Mouse (Mus musculus): Measurements from ENCODE around the gene S100a8. TPM values are rescaled to one million over a fixed set of nuclear protein-coding genes. Genes with fewer than 3 reads are reported as not detected.

Gene S100a8
- polyA plus RNA-seq, 2 experiments = 10.2 to 34.9 TPM

DNA sequence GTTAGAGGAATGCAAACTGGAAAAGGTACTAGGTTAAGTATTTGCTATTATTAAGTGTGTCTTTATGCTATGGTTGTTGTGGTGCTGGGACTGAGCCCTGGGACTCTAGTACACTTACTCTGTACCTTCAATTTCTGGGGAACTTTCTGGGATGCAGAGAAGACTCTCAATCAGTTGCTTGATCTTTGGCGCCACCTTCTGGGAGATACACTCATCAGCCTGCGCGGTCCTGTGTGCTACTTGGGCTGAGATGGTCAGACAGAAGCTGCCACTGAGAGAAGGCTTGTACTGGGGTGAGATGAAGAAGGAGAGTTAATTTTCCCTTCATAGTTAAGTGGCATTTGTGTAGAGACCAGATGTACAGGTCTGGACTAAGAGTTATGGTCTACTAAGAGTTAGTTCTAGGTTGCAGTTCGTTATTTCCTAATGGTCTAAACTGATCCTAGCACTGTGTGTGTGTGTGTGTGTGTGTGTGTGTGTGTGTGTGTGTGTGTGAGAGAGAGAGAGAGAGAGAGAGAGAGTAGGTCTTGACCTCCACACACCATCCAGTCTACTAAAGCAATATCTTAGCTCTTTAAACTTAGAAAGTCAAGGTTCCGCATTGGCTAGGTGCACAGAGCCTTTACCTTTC lies 15.8 kb upstream of the S100a8 start:
- Histone ChIP-seq H3K9ac (ENCODE audit: low read depth, low read length, severe bottlenecking) (no peak overlapping the region), H3K9me3 (ENCODE audit: control insufficient read depth, low read length) (no peaks in the 10 kb centered on the region), H3K4me1 (ENCODE audit: control insufficient read depth, insufficient read depth, low read length) (no peaks in the 10 kb centered on the region), H3K4me3 (replicated peaks; ENCODE audit: low read length) (no peak overlapping the region), H3K27me3 (ENCODE audit: control insufficient read depth, insufficient read depth, low read length) (no peaks in the 10 kb centered on the region), H3K36me3 (ENCODE audit: control insufficient read depth, insufficient read depth, low read length) (no peaks in the 10 kb centered on the region), H3K4me2 (replicated peaks; ENCODE audit: low read depth, low read length, severe bottlenecking) (no peak overlapping the region), H3K27ac (replicated peaks; ENCODE audit: low read depth, low read length) (no peak overlapping the region)
- no peak for TF ChIP-seq POLR2A (IDR thresholded peaks at IDR 0.05; ENCODE audit: borderline replicate concordance, extremely low read depth, insufficient read depth, insufficient read length)
- 36% methylated on average over 5 of the region's 5 CpGs for WGBS
- DNase-seq (ENCODE audit: low spot score) = peak; percentile 91
- ATAC-seq (ENCODE audit: low FRiP score, low read depth) = peak; percentile 78; the same call in 1 of the 2 replicates

DNA sequence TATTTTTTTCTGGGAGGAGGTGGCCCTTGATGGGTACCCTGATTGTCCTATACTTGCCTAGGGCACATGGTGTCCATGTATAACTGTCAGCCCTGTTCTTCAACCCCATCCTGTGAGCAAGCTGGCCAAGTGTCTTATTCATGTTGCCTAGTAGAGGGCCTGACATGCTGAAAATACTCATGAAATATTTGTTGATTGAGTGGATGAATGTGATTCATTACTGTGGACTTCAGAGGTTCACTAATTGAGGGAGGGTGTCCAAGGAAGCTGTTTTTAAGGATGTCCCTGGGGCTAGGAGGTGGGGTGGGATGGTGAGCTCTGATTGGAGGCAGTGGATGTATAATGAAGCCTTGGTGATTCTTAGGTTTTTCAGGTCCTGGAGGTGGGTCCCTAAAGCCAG lies 15.1 kb upstream of the S100a8 start, which contains the start of gene S100a7a:
Gene S100a7a (plus strand): TSS at position 301 of the 400 bp plus-strand sequence.
- no peaks in the 10 kb centered on the region for H3K4me1 ChIP-seq (ENCODE audit: control insufficient read depth, insufficient read depth, low read length)
- no peak for DNase-seq (ENCODE audit: low spot score)
- no peak within 1 kb of the TSS for H3K4me3 ChIP-seq (replicated peaks; ENCODE audit: low read length)
- no peak for ATAC-seq (ENCODE audit: low FRiP score, low read depth)
- H3K4me2 ChIP-seq (replicated peaks; ENCODE audit: low read depth, low read length, severe bottlenecking) = no peak within 1 kb of the TSS
- TF ChIP-seq POLR2A (IDR thresholded peaks at IDR 0.05; ENCODE audit: borderline replicate concordance, extremely low read depth, insufficient read depth, insufficient read length) = no peak
- no peaks in the 10 kb centered on the region for H3K27me3 ChIP-seq (ENCODE audit: control insufficient read depth, insufficient read depth, low read length)
- no peaks in the 10 kb centered on the region for H3K36me3 ChIP-seq (ENCODE audit: control insufficient read depth, insufficient read depth, low read length)
- H3K27ac ChIP-seq (replicated peaks; ENCODE audit: low read depth, low read length) = no peak within 1 kb of the TSS
- no peaks in the 10 kb centered on the region for H3K9me3 ChIP-seq (ENCODE audit: control insufficient read depth, low read length)
- H3K9ac ChIP-seq (ENCODE audit: low read depth, low read length, severe bottlenecking) = no peak within 1 kb of the TSS

DNA sequence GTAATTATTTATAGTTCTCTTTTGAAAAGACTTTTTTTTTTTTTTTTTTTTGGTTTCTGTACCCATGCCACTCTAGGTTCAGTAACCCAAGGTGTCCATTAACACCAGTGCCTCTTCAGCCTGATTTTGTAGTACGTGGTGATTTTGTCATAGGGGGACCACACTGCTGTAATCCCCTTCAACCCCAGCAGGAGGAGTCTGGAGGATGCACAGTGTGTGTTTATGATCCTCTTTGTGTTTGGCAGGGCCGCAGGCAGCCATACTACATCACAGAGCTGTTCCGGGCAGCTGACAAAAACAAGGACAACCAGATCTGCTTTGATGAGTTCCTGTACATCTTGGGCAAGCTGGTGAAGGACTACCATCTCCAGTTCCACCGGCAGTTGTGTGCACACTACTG lies 11.4 kb upstream of the S100a8 start:
- Histone ChIP-seq H3K27ac (replicated peaks; ENCODE audit: low read depth, low read length) (no peak overlapping the region), H3K4me1 (ENCODE audit: control insufficient read depth, insufficient read depth, low read length) (no peaks in the 10 kb centered on the region), H3K36me3 (ENCODE audit: control insufficient read depth, insufficient read depth, low read length) (no peaks in the 10 kb centered on the region), H3K4me3 (replicated peaks; ENCODE audit: low read length) (no peak overlapping the region), H3K9ac (ENCODE audit: low read depth, low read length, severe bottlenecking) (no peak overlapping the region), H3K9me3 (ENCODE audit: control insufficient read depth, low read length) (no peaks in the 10 kb centered on the region), H3K4me2 (replicated peaks; ENCODE audit: low read depth, low read length, severe bottlenecking) (no peak overlapping the region), H3K27me3 (ENCODE audit: control insufficient read depth, insufficient read depth, low read length) (no peaks in the 10 kb centered on the region)
- ATAC-seq (ENCODE audit: low FRiP score, low read depth) (no peak), DNase-seq (ENCODE audit: low spot score) (no peak)
- TF ChIP-seq POLR2A (IDR thresholded peaks at IDR 0.05; ENCODE audit: borderline replicate concordance, extremely low read depth, insufficient read depth, insufficient read length) = no peak
- 73% methylated on average over 4 of the region's 4 CpGs for WGBS

DNA sequence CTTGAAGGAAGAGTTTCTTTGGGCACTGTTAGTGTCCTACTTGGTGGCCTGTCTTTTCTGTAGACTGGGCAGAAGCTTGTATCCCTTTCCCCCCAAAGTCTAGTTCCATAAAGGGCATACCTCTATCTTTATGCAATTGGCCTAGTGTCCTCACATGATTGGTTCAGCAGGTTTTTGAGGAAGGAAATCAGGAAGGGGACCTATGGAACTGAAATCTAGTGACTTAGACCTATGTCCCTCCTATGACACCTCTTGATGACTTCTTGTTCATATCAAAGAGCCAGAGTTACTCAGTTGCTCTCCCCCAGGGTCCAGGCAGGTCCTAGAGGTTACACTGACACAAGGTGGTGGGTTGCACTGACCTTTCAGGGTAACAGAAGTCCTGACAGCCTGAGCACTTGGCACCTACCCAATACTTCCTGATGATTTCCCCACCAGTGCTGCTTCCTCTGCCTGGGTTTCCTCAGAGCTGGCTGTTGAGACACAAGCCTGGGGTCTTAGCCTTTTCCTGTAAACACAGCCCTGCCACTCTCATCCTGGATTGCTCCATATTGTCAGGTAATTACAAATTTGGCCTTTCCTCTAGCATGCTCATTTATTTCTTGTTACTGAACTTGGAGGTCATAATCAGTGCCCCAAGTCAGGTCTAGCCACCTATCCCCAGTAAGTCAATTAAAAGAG lies 9.3 kb upstream of the S100a8 start:
- ATAC-seq (ENCODE audit: low FRiP score, low read depth) (no peak), DNase-seq (ENCODE audit: low spot score) (no peak)
- Histone ChIP-seq H3K9me3 (ENCODE audit: control insufficient read depth, low read length) (no peaks in the 10 kb centered on the region), H3K4me1 (ENCODE audit: control insufficient read depth, insufficient read depth, low read length) (no peaks in the 10 kb centered on the region), H3K9ac (ENCODE audit: low read depth, low read length, severe bottlenecking) (no peak overlapping the region), H3K27ac (replicated peaks; ENCODE audit: low read depth, low read length) (no peak overlapping the region), H3K4me2 (replicated peaks; ENCODE audit: low read depth, low read length, severe bottlenecking) (no peak overlapping the region), H3K36me3 (ENCODE audit: control insufficient read depth, insufficient read depth, low read length) (no peaks in the 10 kb centered on the region), H3K4me3 (replicated peaks; ENCODE audit: low read length) (no peak overlapping the region), H3K27me3 (ENCODE audit: control insufficient read depth, insufficient read depth, low read length) (no peaks in the 10 kb centered on the region)
- TF ChIP-seq POLR2A (IDR thresholded peaks at IDR 0.05; ENCODE audit: borderline replicate concordance, extremely low read depth, insufficient read depth, insufficient read length) = no peak

DNA sequence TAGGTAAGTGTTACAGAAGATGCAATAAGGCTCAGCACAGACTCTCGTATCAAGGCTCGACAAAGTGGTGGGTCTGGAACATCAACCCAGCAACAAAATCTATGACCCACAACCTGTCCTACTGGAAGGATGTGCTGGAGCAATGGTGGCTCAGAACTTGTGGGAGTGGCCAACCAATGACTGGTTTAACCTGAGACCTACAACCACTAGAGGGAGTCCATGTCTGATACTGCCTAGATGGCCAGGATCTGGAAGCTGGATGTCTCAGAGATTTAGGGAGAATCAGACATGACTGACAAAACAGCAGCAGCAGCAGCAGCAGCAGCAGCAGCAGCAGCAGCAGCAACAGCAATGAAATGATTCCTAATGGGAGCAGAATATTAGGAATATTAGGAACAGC lies 4.6 kb upstream of the S100a8 start:
- DNase-seq (ENCODE audit: low spot score) (peak; percentile 51), ATAC-seq (ENCODE audit: low FRiP score, low read depth) (no peak)
- Histone ChIP-seq H3K36me3 (ENCODE audit: control insufficient read depth, insufficient read depth, low read length) (no peaks in the 10 kb centered on the region), H3K27me3 (ENCODE audit: control insufficient read depth, insufficient read depth, low read length) (no peaks in the 10 kb centered on the region), H3K9me3 (ENCODE audit: control insufficient read depth, low read length) (no peaks in the 10 kb centered on the region), H3K4me2 (replicated peaks; ENCODE audit: low read depth, low read length, severe bottlenecking) (no peak overlapping the region), H3K27ac (replicated peaks; ENCODE audit: low read depth, low read length) (no peak overlapping the region), H3K9ac (ENCODE audit: low read depth, low read length, severe bottlenecking) (no peak overlapping the region), H3K4me3 (replicated peaks; ENCODE audit: low read length) (no peak overlapping the region), H3K4me1 (ENCODE audit: control insufficient read depth, insufficient read depth, low read length) (no peaks in the 10 kb centered on the region)
- TF ChIP-seq POLR2A (IDR thresholded peaks at IDR 0.05; ENCODE audit: borderline replicate concordance, extremely low read depth, insufficient read depth, insufficient read length) = no peak
- WGBS = 88% methylated on average over 2 of the region's 2 CpGs
